Mouse (Mus musculus) T-helper 2 cell (primary cell): ENCODE data around the gene 2210011C24Rik.
"Not testable (repeated sequence)": the region's sequence is repeated elsewhere in the genome, so short reads cannot be mapped to it uniquely, and the experiment has no call there.

Experiments
- in situ Hi-C: fragments of 300-600 bp; cut with MboI, MseI; formaldehyde crosslinking; loops from one replicate; pipeline ENCODE4 v1.15.1; 2025; ENCODE audit warnings: high pct_unique_total_duplicates

The 2210011C24Rik gene

DNA sequence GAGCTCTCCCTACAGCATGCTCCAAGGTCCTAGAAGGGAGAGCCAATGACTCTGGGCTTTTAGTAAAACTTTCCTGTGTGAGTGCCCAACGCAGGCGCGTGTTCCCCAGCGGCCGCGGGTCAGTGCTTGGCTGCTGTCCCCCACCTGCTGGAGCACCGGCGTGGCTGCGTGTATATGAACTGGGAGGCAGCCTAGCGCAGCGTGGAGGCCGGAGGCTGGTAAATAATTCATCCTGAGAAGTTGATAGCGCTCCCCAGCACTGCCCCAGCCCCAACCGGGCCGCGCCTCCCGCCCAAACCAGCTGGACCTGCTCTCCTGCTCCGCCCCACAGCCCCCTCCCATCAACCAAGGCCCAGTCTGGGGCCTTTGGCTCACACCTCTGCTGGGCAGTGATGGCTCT, 9.1 kb upstream of the 2210011C24Rik start, which contains the start of gene Palm3:
Gene Palm3, plus strand, starts transcription at position 376 of the 400 bp plus-strand sequence.
- in situ Hi-C loops: no loop called here

DNA sequence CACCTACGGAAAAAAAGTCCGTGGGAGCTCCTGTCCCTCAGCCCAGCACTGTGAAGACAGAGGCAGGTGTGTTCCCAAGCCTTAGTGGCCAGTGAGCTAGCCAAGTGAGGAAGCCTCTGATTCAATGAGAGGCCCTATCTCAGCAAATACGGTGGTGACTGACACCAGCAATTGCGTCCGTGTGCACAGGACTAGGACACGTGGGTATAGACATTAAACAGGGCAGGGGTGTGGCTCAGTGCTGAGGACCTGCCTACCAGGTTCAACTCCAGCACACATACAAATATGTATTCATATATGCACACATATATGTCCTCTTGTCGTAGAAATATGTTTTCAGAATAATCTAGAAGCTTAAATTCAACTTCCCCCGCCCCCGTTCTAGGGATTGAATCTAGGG, 7.8 kb upstream of the 2210011C24Rik start:
- in situ Hi-C loops: no loop called here

DNA sequence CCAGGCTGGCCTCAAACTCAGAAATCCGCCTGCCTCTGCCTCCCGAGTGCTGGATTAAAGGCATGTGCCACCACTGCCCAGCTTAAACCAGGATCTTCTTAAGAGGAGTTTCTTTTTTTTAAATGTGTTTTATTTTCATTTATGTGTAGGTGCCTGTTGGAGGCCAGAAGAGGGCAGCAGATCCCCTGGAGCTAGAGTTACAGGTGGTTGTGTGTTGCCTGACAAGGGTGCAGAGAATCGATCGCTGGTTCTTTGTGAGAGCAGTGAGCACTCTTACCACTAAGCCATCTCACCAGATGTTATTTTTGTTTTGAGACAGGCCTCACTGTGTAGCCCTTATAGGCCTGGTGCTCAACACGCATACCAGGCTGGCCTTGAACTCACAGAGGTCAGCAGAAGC, 3.9 kb upstream of the 2210011C24Rik start:
- in situ Hi-C loops: no loop called here

DNA sequence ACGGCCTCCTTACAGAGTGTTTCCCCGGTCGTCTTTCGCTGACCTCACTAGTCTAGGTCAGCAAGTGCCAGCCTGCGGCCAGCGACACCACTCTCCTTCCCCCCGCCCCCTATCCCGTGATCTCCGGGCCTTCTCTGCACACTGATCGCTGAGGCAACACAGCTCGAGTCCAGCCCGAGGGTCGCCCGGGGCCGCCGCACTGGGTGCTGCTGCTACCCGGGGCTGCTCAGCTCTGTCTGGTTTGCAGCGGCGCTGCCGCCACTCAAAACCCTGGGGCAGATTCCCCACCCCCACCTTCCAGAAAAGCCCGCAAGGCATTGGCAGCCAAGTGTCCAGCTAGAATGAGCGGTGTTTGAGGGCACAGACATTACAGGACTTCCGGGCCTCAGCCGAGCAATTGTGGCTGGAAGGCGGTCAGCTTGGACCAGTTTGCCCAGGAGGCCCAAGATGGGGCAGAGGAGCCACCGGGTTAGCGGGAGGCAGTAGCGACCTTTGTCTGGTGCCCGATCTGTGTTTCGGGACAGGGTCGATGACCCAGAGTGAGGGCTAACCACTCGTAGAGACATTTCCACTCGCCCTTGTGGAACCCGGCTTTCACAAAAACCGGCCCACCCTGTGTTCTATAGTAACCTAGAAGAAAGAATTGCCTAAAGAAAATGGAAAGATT, 661 bp upstream of the 2210011C24Rik start:
- in situ Hi-C loops: no loop called here

DNA sequence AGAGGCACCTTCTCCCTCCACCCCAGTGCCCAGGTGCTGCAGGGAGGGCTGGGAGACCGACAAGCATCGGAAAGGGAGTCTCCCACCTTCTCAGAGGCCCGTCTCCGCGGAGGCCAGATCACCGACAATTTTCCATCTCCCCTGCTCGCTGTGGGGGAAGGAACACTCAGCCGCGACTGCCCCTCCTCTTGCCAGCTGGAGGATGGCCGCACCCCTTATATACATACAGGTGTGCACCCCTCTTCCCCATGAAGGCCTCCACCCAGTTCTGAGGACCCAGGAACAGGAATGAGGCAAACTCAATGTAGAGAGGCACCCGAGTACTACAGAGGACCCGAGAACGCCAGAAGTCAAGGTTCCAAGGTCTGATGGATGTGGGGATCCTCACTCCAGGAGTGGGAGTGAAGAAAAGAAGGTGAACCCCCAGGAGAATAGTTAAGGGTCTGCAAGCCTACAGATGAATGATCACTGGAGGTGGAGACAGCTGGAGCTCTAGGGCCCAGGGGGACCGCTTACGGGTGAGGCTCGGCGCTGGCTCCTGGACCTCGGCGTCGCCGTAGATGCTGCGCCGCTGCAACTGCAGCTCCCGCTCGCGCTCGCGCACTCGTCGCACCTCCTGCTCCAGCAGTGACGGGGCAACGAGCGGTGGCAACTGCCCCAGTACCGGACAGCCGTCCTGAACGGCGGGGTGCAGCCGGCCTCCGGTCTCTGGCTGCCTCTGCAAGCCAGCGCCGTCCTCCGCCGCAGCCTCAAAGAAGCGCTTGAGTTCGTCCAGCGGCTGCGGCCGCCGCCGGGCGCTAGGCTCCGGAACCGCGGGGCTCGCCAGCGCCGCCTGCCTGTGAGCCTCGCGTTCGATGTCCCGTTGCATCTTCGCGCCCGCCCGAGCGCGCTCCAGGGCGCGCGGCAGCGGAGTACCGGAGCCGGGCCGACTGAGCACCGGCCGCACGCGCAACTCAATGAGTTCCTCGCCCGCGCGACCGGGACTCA, 1.1 kb downstream of the 2210011C24Rik start:
- in situ Hi-C loops: no loop called here

DNA sequence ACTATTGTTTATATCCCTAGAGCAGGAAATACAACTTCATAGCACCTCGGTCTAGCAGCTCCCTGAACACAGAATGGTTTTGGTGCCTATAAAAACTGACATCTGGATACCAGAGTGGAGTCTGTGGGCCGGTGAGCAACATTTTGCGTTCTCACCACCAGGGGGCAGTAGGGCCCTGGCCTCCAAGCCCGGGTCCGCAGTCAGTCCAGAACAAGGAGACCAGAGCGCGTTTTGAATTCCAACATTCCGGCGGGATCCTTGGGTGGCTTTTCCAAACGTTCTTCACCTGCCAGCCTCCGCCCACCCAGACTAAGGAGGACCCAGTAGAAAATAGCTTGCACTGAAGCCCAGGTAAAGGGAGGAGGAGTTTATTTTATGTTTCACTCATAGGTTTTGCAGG, 2.1 kb downstream of the 2210011C24Rik start:
- in situ Hi-C loops: no loop called here

DNA sequence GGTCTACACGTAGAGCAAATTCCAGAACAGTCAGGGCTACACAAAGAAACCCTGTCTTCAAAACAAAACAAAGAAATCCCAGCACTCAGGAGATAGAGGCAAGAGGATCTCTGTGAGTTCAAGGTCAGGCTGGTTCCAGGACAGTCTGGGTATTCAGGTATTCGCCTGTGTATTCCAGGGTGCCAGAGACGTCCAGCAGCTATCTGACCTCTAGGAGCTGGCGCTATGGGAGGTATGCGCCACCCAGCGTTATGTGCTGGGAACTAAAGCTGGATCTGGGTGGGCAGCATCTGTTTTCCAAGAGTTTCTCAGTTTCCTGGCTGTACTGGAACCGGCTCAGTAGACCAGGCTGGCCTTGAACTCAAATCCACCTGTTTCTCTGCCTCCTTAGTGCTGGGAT, 3.6 kb downstream of the 2210011C24Rik start:
- in situ Hi-C loops: no loop called here

DNA sequence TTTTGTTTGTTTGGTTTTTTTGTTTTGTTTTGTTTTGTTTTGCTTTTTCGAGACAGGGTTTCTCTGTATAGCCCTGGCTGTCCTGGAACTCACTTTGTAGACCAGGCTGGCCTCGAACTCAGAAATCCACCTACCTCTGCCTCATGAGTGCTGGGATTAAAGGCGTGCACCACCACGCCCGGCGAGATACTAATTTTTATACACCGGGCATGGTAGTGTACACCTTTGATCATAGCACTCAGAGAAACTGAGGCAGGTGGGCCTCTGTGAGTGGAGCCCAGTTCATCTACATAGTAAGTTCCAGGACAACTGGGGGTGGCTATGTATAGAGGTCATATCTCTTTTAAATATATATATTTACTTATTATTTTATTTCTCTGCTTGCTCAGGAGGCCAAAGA, 6.5 kb downstream of the 2210011C24Rik start:
- in situ Hi-C loops: not testable (repeated sequence)

DNA sequence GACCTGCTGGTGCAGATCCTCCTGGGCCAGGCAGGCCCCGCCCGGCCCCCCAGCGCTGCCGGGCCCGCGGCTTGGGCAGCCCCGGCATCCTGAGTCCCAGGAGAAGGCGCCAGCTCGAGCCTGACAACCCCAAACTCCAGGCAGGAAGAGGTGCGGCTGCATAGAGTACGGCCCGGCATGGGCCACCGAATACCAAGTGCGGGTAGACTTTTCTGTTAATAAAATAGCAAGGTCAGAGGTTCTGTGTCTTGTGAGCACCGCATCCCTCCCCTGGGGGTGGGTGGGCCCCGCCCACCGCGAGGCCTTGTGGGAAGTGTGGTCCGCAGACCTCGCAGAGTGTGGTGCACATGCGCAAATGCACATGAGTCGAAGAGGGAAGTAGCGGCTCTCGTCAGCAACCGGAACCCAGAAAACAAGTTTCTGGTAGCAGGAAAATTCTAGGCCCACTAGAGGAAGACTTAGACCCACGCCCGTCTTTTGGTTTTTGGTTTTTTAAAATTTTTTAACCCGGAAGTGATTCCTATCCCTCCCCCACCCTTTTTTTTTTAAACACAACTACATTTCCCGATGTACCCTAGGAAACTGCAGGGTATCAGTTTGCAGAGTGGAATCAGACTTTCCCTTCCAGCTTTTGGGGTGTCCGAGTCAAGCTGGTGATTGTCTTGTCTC, 7.3 kb downstream of the 2210011C24Rik start:
- in situ Hi-C loops: no loop called here

DNA sequence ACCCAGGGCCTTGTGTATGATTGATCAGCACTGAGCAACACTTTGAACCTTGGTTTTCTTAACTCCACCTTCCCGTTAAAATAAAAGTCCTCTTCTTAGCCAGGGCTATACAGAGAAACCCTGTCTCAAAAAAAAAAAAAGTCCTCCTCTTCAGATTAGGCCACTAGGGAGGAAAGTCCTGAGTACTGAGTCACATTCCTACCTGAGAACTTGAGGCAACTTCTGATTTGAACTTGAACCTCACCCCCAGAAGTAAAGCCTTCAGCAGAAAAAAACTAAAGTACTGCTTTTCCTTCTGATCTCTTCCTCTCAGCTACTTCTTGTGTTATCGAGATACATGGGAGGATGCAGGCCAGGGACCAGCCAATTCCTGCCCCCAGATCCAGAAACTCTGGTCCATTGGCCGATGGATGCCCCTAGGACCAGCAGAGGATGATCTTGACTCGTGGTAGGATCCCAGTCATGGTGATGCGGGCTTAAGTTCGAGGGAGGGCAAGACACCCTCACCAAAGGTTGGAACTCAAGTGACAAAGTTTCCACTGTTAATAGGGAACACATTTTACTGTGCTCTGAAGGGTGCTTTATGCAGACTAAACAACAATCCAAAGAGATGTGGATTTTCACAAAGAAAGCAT, 8.2 kb downstream of the 2210011C24Rik start:
- in situ Hi-C loops: no loop called here

DNA sequence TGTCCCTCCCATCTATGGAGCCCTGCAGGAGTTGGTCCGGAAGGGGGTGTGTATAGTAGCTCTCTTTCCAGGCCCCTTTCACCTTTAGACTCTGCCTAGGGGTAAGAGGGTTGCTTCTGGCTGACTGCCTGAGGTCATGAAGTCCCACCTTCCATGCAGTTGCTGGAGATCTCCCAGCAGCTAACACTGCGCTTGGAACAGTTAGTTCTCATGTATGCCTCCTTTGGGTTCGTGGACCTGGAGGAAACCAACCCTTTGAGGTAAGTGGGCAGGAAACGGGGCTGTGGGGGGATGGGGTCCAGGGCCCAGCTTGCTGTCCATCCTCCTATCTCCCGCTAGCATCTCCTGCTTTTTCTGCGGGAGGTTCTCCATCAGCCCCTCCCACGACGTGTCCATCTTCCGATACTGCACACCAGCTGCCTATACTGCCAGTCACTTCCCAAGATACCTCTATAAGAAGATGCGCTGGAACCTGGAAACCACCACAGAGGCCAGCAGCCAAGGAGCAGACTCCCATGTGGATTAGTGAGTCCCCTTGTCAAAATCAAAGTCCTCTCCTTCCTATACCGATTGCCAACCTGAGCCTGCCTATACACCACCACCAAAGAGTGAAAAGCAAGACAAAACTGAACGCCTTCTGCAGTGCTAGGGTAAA, 8.9 kb downstream of the 2210011C24Rik start:
- in situ Hi-C loops: no loop called here

DNA sequence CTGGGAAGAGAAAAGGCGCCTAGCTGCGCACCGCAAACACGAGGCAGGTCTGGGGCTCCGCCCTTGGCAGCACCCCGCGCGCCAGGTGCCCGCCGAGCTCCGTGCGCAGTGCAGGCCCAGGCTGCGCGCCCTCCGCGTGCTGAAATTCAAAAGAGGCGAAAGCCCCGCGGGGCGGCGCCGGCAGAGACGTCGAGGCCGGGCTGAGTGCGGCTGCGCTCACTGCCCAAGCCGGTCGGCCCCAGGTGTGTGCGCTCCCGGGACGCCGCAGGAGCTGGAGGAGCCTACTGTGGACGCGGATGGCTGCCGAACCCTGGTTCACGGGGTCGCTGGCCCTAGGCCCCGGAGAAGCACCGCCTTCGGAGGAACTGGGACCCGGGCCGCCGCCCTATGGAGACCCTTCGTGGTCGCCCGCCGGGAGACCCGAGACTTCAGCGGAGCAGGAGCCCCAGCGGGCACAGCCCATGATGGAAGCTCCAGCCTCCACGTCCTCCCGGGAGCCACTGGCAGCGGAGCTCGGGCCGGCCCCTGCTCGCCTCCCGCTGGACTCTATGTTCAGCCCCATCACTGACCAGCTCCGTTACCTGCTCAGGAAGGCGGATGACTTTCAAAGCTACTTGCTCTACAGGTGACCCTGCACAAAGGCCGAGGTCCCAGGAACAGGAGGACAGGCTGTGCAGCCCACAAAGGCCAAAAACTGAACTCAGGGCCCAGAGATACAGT, 10.5 kb downstream of the 2210011C24Rik start, which contains the start of gene 1700067K01Rik:
Gene 1700067K01Rik, plus strand, starts transcription at position 222 of the 720 bp plus-strand sequence.
- in situ Hi-C loops: no loop called here

DNA sequence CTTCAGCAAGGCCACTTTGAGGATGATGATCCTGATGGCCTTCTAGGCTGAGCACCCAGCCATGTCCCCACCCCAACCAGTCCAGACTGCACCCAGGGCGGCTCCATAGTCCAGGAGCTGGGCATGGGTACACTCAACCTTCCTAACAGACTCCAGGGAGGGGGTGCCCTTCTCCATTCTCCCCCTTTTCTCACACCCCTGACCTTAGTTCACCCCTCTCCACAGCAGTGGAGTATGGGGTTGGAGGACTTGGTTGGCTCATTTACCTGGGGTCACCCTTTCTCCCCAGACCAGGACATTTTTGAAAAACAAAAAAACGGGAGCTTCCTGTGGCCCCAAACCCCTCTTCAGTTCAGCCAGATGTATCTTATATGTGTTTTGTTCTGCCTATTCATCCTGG, 12.1 kb downstream of the 2210011C24Rik start:
- in situ Hi-C loops: no loop called here

DNA sequence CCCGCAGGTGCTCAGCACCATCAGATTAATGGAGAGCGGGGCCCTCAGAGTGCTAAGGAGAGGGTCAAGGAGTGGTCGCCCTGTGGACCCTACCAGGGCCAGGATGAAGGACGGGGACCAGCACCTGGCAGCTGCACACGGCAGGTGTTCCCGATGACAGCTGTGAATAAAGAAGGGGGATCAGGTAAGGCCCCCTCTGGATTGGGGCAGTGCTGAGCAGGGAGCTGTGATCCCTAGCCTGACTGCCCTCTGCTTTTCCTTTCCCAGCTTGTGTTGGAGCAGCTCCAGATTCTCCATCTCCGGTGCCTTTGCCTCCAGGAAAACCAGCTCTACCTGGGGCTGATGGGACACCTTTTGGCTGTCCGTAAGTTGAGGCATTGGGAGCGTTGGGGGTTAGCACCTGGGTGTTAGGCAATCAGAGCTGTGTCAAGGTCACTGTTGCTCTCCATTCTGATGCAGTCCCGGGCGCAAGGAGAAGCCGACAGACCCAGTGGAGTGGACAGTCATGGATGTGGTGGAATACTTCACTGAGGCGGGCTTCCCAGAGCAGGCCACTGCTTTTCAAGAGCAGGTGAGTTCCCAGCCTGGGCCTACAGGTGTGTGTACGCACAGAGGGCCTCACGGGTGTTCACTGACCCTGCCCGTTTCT, 12.8 kb downstream of the 2210011C24Rik start:
- in situ Hi-C loops: no loop called here

DNA sequence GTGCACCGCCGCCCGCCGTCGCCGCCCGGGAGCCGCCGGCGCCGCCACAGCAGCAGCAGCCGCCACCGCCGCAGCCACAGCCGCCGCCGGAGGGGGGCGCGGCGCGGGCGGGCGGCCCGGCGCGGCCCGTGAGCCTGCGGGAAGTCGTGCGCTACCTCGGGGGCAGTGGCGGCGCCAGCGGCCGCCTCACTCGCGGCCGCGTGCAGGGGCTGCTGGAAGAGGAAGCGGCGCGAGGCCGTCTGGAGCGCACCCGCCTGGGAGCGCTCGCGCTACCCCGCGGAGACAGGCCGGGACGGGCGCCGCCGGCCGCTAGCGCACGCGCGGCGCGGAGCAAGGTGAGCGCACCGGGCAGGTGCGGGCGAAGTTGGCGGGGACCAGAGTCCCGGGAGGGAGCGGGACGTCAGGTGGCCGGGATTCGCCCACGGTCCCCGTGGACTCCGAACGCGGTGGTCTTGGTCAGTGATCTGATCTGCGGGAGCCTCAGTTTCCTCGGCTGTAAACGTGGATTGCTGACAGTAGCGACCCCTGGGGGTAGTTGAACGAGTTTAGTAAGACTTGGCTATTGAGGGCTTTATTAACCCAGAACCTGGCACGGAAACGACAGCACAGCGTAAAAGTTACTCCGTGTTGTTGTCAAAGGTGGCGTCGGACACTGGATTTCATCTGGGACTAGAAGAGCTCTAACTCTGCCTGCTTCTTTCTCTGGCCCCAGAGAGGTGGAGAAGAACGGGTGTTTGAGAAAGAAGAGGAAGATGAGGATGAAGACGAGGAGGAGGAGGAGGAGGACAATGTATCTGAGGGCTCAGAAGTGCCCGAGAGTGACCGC, 13.5 kb downstream of the 2210011C24Rik start:
- in situ Hi-C loops: no loop called here

DNA sequence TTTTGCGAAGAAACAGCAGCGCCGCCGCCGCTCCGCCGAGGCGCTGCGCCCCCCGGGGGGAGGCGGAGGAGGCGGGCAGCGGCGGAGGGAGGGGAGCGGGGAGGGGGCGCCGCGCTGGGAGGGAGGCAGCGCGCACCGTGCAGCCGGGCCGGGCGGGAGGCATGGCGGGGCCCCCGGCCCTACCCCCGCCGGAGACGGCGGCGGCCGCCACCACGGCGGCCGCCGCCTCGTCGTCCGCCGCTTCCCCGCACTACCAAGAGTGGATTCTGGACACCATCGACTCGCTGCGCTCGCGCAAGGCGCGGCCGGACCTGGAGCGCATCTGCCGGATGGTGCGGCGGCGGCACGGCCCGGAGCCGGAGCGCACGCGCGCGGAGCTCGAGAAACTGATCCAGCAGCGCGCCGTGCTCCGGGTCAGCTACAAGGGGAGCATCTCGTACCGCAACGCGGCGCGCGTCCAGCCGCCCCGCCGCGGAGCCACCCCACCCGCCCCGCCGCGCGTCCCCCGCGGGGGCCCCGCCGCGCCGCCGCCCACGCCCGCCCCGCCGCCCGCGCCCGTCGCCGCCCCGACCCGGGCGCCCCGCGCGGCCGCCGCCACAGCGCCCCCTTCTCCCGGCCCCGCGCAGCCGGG, 14.3 kb downstream of the 2210011C24Rik start, which contains the start of gene Samd1:
Gene Samd1, plus strand, starts transcription at position 162 of the 631 bp plus-strand sequence.
- in situ Hi-C loops: no loop called here

DNA sequence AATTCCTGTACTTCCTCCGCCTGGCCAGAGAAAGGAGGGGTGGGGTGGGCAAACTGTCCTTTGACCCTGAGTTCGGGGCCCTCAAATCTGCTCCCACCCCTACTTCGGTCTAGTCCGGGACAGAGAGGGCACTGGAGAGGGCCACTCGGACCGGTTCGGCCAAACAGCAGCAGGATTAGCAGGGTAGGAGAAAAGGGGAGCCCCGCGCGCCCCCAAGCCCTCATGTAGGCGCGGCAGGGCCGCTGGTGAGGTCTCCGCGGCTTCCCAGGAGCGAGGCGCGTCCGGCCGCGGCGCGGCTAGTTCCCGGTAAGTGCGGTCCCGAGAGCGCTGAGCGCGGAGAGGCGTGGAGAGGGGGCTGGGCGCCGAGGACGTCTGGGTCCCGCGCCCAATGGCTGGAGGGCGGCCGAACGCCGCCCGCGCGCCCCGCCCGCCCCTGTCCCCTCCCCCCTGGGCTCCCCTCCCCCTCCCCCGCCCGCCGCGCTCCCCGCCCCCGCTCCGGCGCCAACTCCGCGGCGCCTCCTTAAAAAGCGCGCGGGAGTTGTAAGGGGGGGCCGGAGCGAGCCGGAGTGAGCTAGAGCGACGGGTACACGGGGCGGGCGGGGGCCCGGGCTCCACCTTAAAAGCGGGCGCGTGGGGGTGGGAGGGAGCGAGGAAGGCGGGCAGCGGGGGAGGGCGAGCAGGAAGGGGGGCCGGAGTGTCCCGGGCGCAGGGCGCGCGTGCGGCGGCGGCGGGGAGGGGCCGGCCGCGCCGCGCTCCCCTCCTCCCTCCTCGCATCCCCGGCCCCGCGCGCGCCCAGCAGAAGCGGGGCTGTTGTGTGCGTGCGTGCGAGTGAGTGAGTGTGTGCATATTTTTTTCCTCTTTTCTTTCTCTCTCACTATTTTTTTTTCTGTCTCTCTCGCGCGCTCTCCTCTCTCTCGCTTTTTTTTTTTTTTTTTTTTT, 15.1 kb downstream of the 2210011C24Rik start:
- in situ Hi-C loops: no loop called here
